ENCODE assay signal across 16 mouse cellular contexts in genomic region chr5:112252400-112252799, GRCm38 (mm10). TPM values are rescaled to one million over a fixed set of nuclear protein-coding genes. Genes with fewer than 3 reads are reported as not detected.
DNase-seq lines count a peak whose midpoint lies in the region; ATAC-seq and TF ChIP-seq lines count a peak whose summit lies in the region.
"Had no signal": no experiment of that assay in that cellular context is flagged by ENCODE, and none has a peak within 500 bp of the region (broad histone marks: within the 10 kb centered on the region; RNA-seq: fewer than 3 reads in every experiment).

Cryba4 (minus strand) TSS chr5:112252518.

- no peaks in the 10 kb centered on the region for H3K36me3 ChIP-seq in heart, adult 2 months (ENCODE audit: control insufficient read depth, insufficient read depth, low read length)
- no peaks in the 10 kb centered on the region for H3K36me3 ChIP-seq in liver, embryonic 13.5 days
- H3K36me3 ChIP-seq: heart, embryonic 13.5 days; midbrain, embryonic 12.5 days; neural tube, embryonic 12.5 days had no signal

- no peaks in the 10 kb centered on the region for H3K9me3 ChIP-seq in liver, embryonic 13.5 days (replicated peaks)
- H3K9me3 ChIP-seq: heart, embryonic 13.5 days; midbrain, embryonic 12.5 days; neural tube, embryonic 12.5 days had no signal

- H3K27ac ChIP-seq in heart, adult 2 months = peak within 1 kb of the TSS; percentile 69
- H3K27ac ChIP-seq in liver, embryonic 13.5 days = peak within 1 kb of the TSS; percentile 78
- H3K27ac ChIP-seq in cerebellum, adult 2 months (ENCODE audit: insufficient read depth, low read length) = no peak within 1 kb of the TSS
- H3K27ac ChIP-seq: midbrain, embryonic 12.5 days; neural tube, embryonic 12.5 days had no signal

- peaks cover 38% of the 10 kb centered on the region for H3K4me1 ChIP-seq in heart, adult 2 months (ENCODE audit: control insufficient read depth, insufficient read depth, low read length)
- peaks cover 42% of the 10 kb centered on the region for H3K4me1 ChIP-seq in liver, embryonic 13.5 days (replicated peaks)
- peaks cover 29% of the 10 kb centered on the region for H3K4me1 ChIP-seq in cerebellum, adult 2 months (ENCODE audit: control insufficient read depth, insufficient read depth, low read length)

- H3K9ac ChIP-seq in heart, adult 2 months (ENCODE audit: low read depth, low read length) = no peak within 1 kb of the TSS
- H3K9ac ChIP-seq in liver, embryonic 13.5 days = peak within 1 kb of the TSS; percentile 47
- H3K9ac ChIP-seq: heart, embryonic 13.5 days; midbrain, embryonic 12.5 days; neural tube, embryonic 12.5 days had no signal

- intact Hi-C loops in heart, adult 2 months (cut with DNase I) = no loop called here
- intact Hi-C loops in left cerebral cortex, postnatal 4 days (cut with DNase I) = no loop called here

- DNase-seq in kidney, postnatal 36 days = peak; percentile 64 to 66
- DNase-seq in kidney, adult 18-20 months = no peak
- DNase-seq in adrenal gland, adult 8-10 months = peak; percentile 64
- peak; percentile 59 to 76 for DNase-seq in heart, adult 2 months
- DNase-seq in liver, embryonic 13.5 days = no peak
- no peak for DNase-seq in left cerebral cortex, postnatal 4 days
- DNase-seq in cerebellum, adult 2 months = no peak
- DNase-seq: lung, adult 18-20 months; retina, postnatal 1 day; thymus, postnatal 25 days had no signal

- no peaks in the 10 kb centered on the region for H3K79me2 ChIP-seq in heart, adult 2 months (replicated peaks; ENCODE audit: control insufficient read depth, insufficient read depth, low read length)

- no peak for TF ChIP-seq CTCF in heart, adult 2 months (IDR thresholded peaks at IDR 0.05)
- TF ChIP-seq CTCF in cerebellum, adult 2 months (IDR thresholded peaks at IDR 0.05; ENCODE audit: borderline replicate concordance, insufficient read depth, low read depth, low read length) = no peak

- H3K4me3 ChIP-seq in heart, adult 2 months = no peak within 1 kb of the TSS
- H3K4me3 ChIP-seq in liver, embryonic 13.5 days (replicated peaks) = no peak within 1 kb of the TSS
- no peak within 1 kb of the TSS for H3K4me3 ChIP-seq in cerebellum, adult 2 months (replicated peaks; ENCODE audit: insufficient read depth, low read depth, low read length)
- H3K4me3 ChIP-seq: heart, embryonic 13.5 days; left cerebral cortex, adult 2 months; midbrain, embryonic 12.5 days; neural tube, embryonic 12.5 days had no signal

- WGBS in heart, adult 2 months = 2% methylated on average over 2 of the region's 2 CpGs
- WGBS in liver, embryonic 13.5 days (ENCODE audit: insufficient replicate concordance) = 51% methylated on average over 2 of the region's 2 CpGs
- 83% methylated on average over 2 of the region's 2 CpGs for WGBS in cerebellum, adult 2 months

- no peak for TF ChIP-seq EP300 in heart, adult 2 months (IDR thresholded peaks at IDR 0.05; ENCODE audit: insufficient read depth, low read depth, low read length)

- no peaks in the 10 kb centered on the region for H3K27me3 ChIP-seq in heart, adult 2 months (ENCODE audit: control insufficient read depth, insufficient read depth, low read length)
- 0 out of 2 replicates have a peak, but pooled peaks cover 3% of the 10 kb centered on the region for H3K27me3 ChIP-seq in liver, embryonic 13.5 days
- no peaks in the 10 kb centered on the region for H3K27me3 ChIP-seq in cerebellum, adult 2 months (ENCODE audit: control insufficient read depth, insufficient read depth, low read length)
- H3K27me3 ChIP-seq: neural tube, embryonic 12.5 days had no signal

- peak within 1 kb of the TSS; percentile 41 for H3K4me2 ChIP-seq in liver, embryonic 13.5 days
- H3K4me2 ChIP-seq: heart, embryonic 13.5 days; midbrain, embryonic 12.5 days; neural tube, embryonic 12.5 days had no signal

- TF ChIP-seq POLR2A in heart, adult 2 months (IDR thresholded peaks at IDR 0.05; ENCODE audit: insufficient read depth, low read depth, low read length) = 0 out of 2 replicates have a peak, but pooled peaks have one; percentile 7
- no peak for TF ChIP-seq POLR2A in cerebellum, adult 2 months (IDR thresholded peaks at IDR 0.05; ENCODE audit: borderline replicate concordance, insufficient read depth, low read length)

- ATAC-seq in liver, embryonic 13.5 days (ENCODE audit: low read depth) = no peak
- ATAC-seq: forebrain, embryonic 16.5 days had no signal

RNA-seq across cellular contexts. Expression of gene Cryba4, which starts in this region (rescaled TPM):
- total RNA-seq in adrenal gland, adult 8-10 months (2022) = 100 to 1,000 TPM in 1 of 4 experiments, 10 to 100 TPM in 3; 42.1 to 126 (median 66.3) TPM
- 1 to 10 TPM; 5.3 to 7.1 TPM for total RNA-seq in heart, adult 2 months (2021)
- 14.4 and 33.8 TPM in 2 replicates for polyA plus RNA-seq in heart, adult 2 months (2012; rRNA removed)
- polyA plus RNA-seq in liver, embryonic 13.5 days (2015; fragmentation: Nextera tagmentation; extraction: Ambion mirVana) = 0.33 and 0.60 TPM in 2 replicates
- total RNA-seq in left cerebral cortex, postnatal 4 days (2021) = under 1 TPM; 0.50 to 0.54 TPM
- polyA plus RNA-seq in cerebellum, adult 2 months (2012; rRNA removed) = 0.51 and 0.52 TPM in 2 replicates
- total RNA-seq: CH12.LX had no signal

Comparison
In these comparisons a context has a peak if more than half of its experiments do, and no peak if none do; other contexts are left out.
1. RNA of gene Cryba4 (total RNA-seq): 42.1 to 126 TPM in adrenal gland, adult 8-10 months; 5.3 to 7.1 TPM in heart, adult 2 months and 0.50 to 0.54 TPM in left cerebral cortex, postnatal 4 days; every median in the first group is over 4 times any median in the second.
2. DNase-seq: peak in kidney, postnatal 36 days (2 of 2), adrenal gland, adult 8-10 months (single experiment) and heart, adult 2 months (2 of 2); none in kidney, adult 18-20 months (single experiment), liver, embryonic 13.5 days (single experiment), left cerebral cortex, postnatal 4 days (single experiment) and cerebellum, adult 2 months (0 of 2).